Mouse (Mus musculus): ENCODE results near the gene 2310079G19Rik.

The 2310079G19Rik gene

DNA sequence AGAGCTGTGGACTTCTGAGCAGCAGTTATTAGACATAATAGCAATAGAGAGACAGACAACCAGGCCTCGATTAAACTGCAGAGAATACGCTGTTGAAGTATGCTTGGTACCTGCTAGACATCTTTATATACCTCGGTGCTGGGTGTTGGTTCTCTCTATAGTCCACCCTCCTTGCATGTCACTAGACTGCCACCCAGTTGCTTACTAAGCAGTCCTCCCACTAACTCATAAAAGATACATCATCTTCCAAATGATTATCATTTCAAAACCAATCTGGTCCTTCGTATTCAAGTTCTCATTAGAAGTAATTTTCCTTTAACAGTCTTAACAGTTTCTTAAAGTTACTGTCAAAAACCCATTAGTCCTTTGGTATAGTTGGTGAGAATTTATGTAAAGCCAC, at the start of gene 2310079G19Rik:
Gene 2310079G19Rik, minus strand, starts transcription at position 101 of the 400 bp plus-strand sequence.
- no peak for DNase-seq

DNA sequence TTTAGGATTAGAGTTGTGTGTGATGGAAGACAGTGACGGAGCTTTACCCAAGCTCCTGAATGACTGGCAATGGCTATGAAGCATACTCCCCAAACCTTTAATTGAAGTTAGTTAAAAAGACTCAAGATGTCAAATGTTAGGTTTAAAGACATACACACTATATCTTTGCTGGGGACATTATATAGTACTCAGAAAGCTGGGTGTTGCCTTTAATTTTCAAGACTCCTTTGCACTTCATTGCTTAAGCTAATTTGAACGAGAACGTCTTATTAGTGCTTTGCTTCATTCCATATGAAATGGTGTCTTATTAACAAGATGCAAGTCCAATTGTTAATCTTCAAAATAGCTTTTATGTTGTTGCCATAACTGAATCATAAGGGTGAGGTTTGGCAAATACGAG, 44.1 kb upstream of the 2310079G19Rik start, which contains the start of gene Krtap27-1:
Gene Krtap27-1, minus strand, starts transcription at position 101 of the 400 bp plus-strand sequence.
- DNase-seq, result no peak

DNA sequence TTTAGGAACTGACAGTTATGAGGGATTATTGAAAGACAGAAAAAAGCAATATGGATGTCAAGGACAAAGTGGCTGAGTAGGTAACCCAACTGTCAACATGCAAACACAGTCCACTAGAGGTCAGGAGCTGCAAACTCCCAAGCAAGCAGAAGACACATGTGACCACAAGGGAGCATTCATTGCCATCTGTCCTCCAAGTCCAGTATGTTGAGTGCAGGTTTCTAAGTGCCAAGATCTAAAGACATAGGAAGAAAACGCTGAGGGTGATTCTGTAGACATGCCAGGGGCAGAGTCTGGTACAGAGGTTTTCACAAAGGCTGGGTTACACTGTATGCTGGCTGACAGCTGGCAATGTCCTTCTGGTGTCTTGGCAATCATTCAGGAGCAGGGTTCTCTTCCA, 30.0 kb upstream of the 2310079G19Rik start:
- DNase-seq, result no peak

- no peak for DNase-seq
These were observed 24.5 kb upstream of the 2310079G19Rik start for GRCm38 (mm10) chr16:88651952-88652351.

- no peak for DNase-seq
These were observed 23.6 kb upstream of the 2310079G19Rik start for GRCm38 (mm10) chr16:88651082-88651481.

GRCm38 (mm10) chr16:88647358-88647846, 19.9 kb upstream of the 2310079G19Rik start, which contains the start of gene Krtap26-1:
Krtap26-1 (minus strand) TSS chr16:88647796.
- no peak for DNase-seq

DNA sequence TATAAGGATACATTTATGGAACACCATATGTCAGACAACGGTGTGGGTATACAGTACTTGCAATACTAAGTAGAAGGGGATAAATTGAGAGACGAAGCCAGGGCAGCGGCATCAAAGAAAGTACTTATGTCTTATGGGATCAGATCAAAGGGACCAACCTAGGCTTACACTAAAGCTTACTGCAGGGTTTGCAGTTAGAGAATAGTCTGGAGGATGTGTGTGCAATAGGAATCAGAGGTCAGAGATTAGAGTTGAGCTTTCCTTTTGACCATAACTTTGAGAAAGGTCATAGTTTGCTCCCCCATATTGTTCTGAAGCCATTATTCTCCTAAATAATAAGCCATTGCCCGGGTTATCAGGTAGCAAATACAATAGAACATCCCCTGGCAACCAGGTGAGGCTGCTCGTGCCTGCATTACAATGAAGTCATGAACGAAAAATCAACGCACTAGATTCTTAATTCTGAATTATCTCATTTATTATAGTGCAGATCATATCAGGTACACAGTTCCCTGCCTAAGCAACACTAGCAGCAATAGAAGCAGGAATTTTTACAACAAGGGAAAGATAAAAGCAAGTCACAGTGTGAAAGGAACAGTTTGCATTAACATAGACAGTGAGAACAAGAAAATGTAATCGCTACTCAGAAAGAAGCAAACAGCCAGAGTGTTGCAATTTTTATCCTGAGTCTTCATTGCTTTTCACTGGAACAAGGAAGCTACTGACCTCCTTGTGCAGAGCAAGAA, 19.1 kb upstream of the 2310079G19Rik start:
- DNase-seq, result no peak

- DNase-seq, result no peak
These were observed 12.6 kb upstream of the 2310079G19Rik start for GRCm38 (mm10) chr16:88640053-88640452.

DNA sequence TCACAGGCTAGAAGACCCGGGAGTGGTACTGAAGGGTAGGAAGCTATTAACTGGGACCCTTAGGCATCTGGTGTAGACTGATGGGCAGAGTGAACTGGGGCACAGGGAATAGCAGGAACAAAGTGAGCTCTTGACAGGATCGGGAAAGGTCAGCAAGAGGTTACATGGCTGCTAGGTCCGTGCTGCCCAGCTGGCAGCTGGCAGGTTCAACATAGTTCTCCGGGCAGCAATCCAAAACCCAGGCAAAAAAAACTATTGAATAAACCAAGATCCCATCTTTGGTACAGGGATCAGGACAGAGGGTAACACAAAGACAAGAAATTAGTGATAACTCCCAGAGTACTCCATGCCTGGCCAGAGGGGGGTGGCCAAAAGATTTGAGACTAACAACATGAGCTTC, 7.7 kb upstream of the 2310079G19Rik start:
- DNase-seq, result peak; percentile 62

DNA sequence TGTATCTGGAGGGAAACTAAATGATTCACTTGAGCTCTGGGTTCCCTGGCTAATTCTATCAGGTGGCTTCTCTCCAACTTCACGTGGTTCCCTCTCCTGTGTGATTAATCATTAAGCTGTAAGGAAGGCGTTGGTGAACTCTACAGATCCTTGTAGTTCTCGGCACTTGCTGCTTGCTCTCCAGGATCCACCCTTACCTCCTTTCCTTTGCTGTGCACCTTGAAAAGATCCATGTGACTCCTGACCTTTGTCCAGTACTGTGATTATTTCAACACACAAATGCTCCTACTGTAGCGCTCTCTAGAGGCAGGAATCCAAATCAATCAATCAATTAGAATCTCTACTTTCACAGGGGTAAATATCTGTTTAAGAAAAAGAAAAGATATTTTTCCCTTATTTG, 4.0 kb upstream of the 2310079G19Rik start:
- DNase-seq, result no peak

GRCm38 (mm10) chr16:88612712-88613111, 14.8 kb downstream of the 2310079G19Rik start:
- peak; percentile 48 for DNase-seq

GRCm38 (mm10) chr16:88611922-88612321, 15.5 kb downstream of the 2310079G19Rik start, which contains the start of gene Krtap24-1:
Krtap24-1 (minus strand) TSS chr16:88612279.
- DNase-seq, result no peak

- no peak for DNase-seq
These were observed 22.9 kb downstream of the 2310079G19Rik start for GRCm38 (mm10) chr16:88604570-88604969.

- DNase-seq, result peak; percentile 11
These were observed 25.0 kb downstream of the 2310079G19Rik start for GRCm38 (mm10) chr16:88602464-88602863.

- no peak for DNase-seq
These were observed 27.2 kb downstream of the 2310079G19Rik start for GRCm38 (mm10) chr16:88600303-88600702.

GRCm38 (mm10) chr16:88599504-88600237, 27.8 kb downstream of the 2310079G19Rik start:
- DNase-seq, result no peak

- DNase-seq, result peak; percentile 10
These were observed 34.7 kb downstream of the 2310079G19Rik start for GRCm38 (mm10) chr16:88592758-88593157.

DNA sequence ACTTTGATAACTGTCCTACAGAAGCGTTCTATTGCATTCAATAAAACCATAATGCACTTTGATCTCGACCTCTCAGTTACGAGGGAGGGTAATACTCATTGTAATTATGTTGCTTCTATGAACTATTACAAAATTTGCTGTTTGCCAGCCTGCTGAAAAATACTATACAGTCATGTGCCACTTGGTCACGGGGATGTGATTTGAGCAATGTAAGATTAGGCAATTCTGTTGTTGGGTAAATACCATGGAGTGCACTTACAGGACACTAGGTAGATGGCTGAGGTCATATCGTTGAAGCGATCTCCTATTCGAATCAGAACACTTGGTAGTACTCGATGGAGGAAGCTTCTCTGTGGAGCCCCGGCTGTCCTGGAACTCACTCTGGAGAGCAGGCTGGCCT, 44.1 kb downstream of the 2310079G19Rik start:
- DNase-seq, result no peak
